Mouse (Mus musculus): ENCODE measurements around the gene 4930402F06Rik. TPM values are rescaled to one million over a fixed set of nuclear protein-coding genes. Genes with fewer than 3 reads are reported as not detected.
A peak's percentile ranks its signal among the peaks of the same experiment; 100 is the strongest.

Gene 4930402F06Rik
- polyA plus RNA-seq, 1 experiment: not detected

- Histone ChIP-seq H3K27ac (ENCODE audit: insufficient read depth, low read length) (no peak overlapping the region), H3K27me3 (ENCODE audit: control insufficient read depth, insufficient read depth, low read length) (no peaks in the 10 kb centered on the region), H3K4me1 (ENCODE audit: control insufficient read depth, insufficient read depth, insufficient read length) (peaks cover 6% of the 10 kb centered on the region; the same call in 1 of the 2 replicates), H3K36me3 (ENCODE audit: control insufficient read depth, insufficient read depth, low read length) (peaks cover 11% of the 10 kb centered on the region), H3K4me3 (ENCODE audit: extremely low read depth, insufficient read depth, insufficient read length) (no peak overlapping the region)
- 79% methylated on average over 6 of the region's 6 CpGs for WGBS
- no peak for DNase-seq (ENCODE audit: low read depth in 1 of 2, low spot score in 2 of 2)
- no peak for TF ChIP-seq CTCF (IDR thresholded peaks at IDR 0.05; ENCODE audit: extremely low read depth, insufficient read depth, insufficient read length, insufficient replicate concordance)
- TF ChIP-seq POLR2A (IDR thresholded peaks at IDR 0.05; ENCODE audit: low read depth, low read length): no peak
Observed at GRCm38 (mm10) chr2:35398184-35398828, 1.3 kb upstream of the 4930402F06Rik start.

GRCm38 (mm10) chr2:35397590-35398173 is 707 bp upstream of the 4930402F06Rik start:
- no peak overlapping the region for H3K4me3 ChIP-seq (ENCODE audit: extremely low read depth, insufficient read depth, insufficient read length)
- DNase-seq (ENCODE audit: low read depth in 1 of 2, low spot score in 2 of 2): peak; percentile 54 to 68
- peak; percentile 67; the same call in 1 of the 2 replicates for TF ChIP-seq CTCF (IDR thresholded peaks at IDR 0.05; ENCODE audit: extremely low read depth, insufficient read depth, insufficient read length, insufficient replicate concordance)
- TF ChIP-seq POLR2A (IDR thresholded peaks at IDR 0.05; ENCODE audit: low read depth, low read length): no peak
- WGBS: 39% methylated on average over 11 of the region's 11 CpGs
- H3K36me3 ChIP-seq (ENCODE audit: control insufficient read depth, insufficient read depth, low read length): peaks cover 11% of the 10 kb centered on the region
- H3K4me1 ChIP-seq (ENCODE audit: control insufficient read depth, insufficient read depth, insufficient read length): peaks cover 6% of the 10 kb centered on the region; the same call in 1 of the 2 replicates
- H3K27ac ChIP-seq (ENCODE audit: insufficient read depth, low read length): no peak overlapping the region
- no peaks in the 10 kb centered on the region for H3K27me3 ChIP-seq (ENCODE audit: control insufficient read depth, insufficient read depth, low read length)

- H3K4me1 ChIP-seq (ENCODE audit: control insufficient read depth, insufficient read depth, insufficient read length): no peaks in the 10 kb centered on the region
Observed at GRCm38 (mm10) chr2:35385441-35385871, 11.5 kb downstream of the 4930402F06Rik start.

GRCm38 (mm10) chr2:35379306-35379705 is 17.7 kb downstream of the 4930402F06Rik start:
- DNase-seq (ENCODE audit: low read depth in 1 of 2, low spot score in 2 of 2): no peak
- no peaks in the 10 kb centered on the region for H3K4me1 ChIP-seq (ENCODE audit: control insufficient read depth, insufficient read depth, insufficient read length)
- 88% methylated on average over 9 of the region's 9 CpGs for WGBS
- no peaks in the 10 kb centered on the region for H3K36me3 ChIP-seq (ENCODE audit: control insufficient read depth, insufficient read depth, low read length)
- H3K27me3 ChIP-seq (ENCODE audit: control insufficient read depth, insufficient read depth, low read length): no peaks in the 10 kb centered on the region
- TF ChIP-seq CTCF (IDR thresholded peaks at IDR 0.05; ENCODE audit: extremely low read depth, insufficient read depth, insufficient read length, insufficient replicate concordance): no peak
- no peak for TF ChIP-seq POLR2A (IDR thresholded peaks at IDR 0.05; ENCODE audit: low read depth, low read length)
- H3K4me3 ChIP-seq (ENCODE audit: extremely low read depth, insufficient read depth, insufficient read length): no peak overlapping the region
- H3K27ac ChIP-seq (ENCODE audit: insufficient read depth, low read length): no peak overlapping the region

More at GRCm38 (mm10) chr2:35385441-35385871, 11.5 kb downstream of the 4930402F06Rik start:
- no peaks in the 10 kb centered on the region for H3K36me3 ChIP-seq (ENCODE audit: control insufficient read depth, insufficient read depth, low read length)
- no peak overlapping the region for H3K27ac ChIP-seq (ENCODE audit: insufficient read depth, low read length)
- WGBS: 63% methylated on average over 9 of the region's 9 CpGs
- DNase-seq (ENCODE audit: low read depth in 1 of 2, low spot score in 2 of 2): no peak
- TF ChIP-seq CTCF (IDR thresholded peaks at IDR 0.05; ENCODE audit: extremely low read depth, insufficient read depth, insufficient read length, insufficient replicate concordance) (no peak), POLR2A (IDR thresholded peaks at IDR 0.05; ENCODE audit: low read depth, low read length) (no peak)
- H3K27me3 ChIP-seq (ENCODE audit: control insufficient read depth, insufficient read depth, low read length): no peaks in the 10 kb centered on the region
- H3K4me3 ChIP-seq (ENCODE audit: extremely low read depth, insufficient read depth, insufficient read length): no peak overlapping the region

GRCm38 (mm10) chr2:35377600-35377999 is 19.4 kb downstream of the 4930402F06Rik start:
- Histone ChIP-seq H3K27ac (ENCODE audit: insufficient read depth, low read length) (no peak overlapping the region), H3K27me3 (ENCODE audit: control insufficient read depth, insufficient read depth, low read length) (no peaks in the 10 kb centered on the region), H3K36me3 (ENCODE audit: control insufficient read depth, insufficient read depth, low read length) (no peaks in the 10 kb centered on the region), H3K4me1 (ENCODE audit: control insufficient read depth, insufficient read depth, insufficient read length) (no peaks in the 10 kb centered on the region), H3K4me3 (ENCODE audit: extremely low read depth, insufficient read depth, insufficient read length) (no peak overlapping the region)
- 28% methylated on average over 6 of the region's 6 CpGs for WGBS
- TF ChIP-seq CTCF (IDR thresholded peaks at IDR 0.05; ENCODE audit: extremely low read depth, insufficient read depth, insufficient read length, insufficient replicate concordance) (no peak), POLR2A (IDR thresholded peaks at IDR 0.05; ENCODE audit: low read depth, low read length) (no peak)
- no peak for DNase-seq (ENCODE audit: low read depth in 1 of 2, low spot score in 2 of 2)

GRCm38 (mm10) chr2:35373003-35373402 is 24.0 kb downstream of the 4930402F06Rik start:
- TF ChIP-seq CTCF (IDR thresholded peaks at IDR 0.05; ENCODE audit: extremely low read depth, insufficient read depth, insufficient read length, insufficient replicate concordance): peak; percentile 22; the same call in 1 of the 2 replicates
- TF ChIP-seq POLR2A (IDR thresholded peaks at IDR 0.05; ENCODE audit: low read depth, low read length): no peak
- Histone ChIP-seq H3K27me3 (ENCODE audit: control insufficient read depth, insufficient read depth, low read length) (no peaks in the 10 kb centered on the region), H3K4me3 (ENCODE audit: extremely low read depth, insufficient read depth, insufficient read length) (no peak overlapping the region), H3K36me3 (ENCODE audit: control insufficient read depth, insufficient read depth, low read length) (no peaks in the 10 kb centered on the region), H3K27ac (ENCODE audit: insufficient read depth, low read length) (no peak overlapping the region), H3K4me1 (ENCODE audit: control insufficient read depth, insufficient read depth, insufficient read length) (no peaks in the 10 kb centered on the region)
- DNase-seq (ENCODE audit: low read depth in 1 of 2, low spot score in 2 of 2): no peak
- 38% methylated on average over 3 of the region's 3 CpGs for WGBS

- Histone ChIP-seq H3K27ac (ENCODE audit: insufficient read depth, low read length) (no peak overlapping the region), H3K4me3 (ENCODE audit: extremely low read depth, insufficient read depth, insufficient read length) (no peak overlapping the region), H3K4me1 (ENCODE audit: control insufficient read depth, insufficient read depth, insufficient read length) (no peaks in the 10 kb centered on the region), H3K27me3 (ENCODE audit: control insufficient read depth, insufficient read depth, low read length) (no peaks in the 10 kb centered on the region), H3K36me3 (ENCODE audit: control insufficient read depth, insufficient read depth, low read length) (no peaks in the 10 kb centered on the region)
- TF ChIP-seq POLR2A (IDR thresholded peaks at IDR 0.05; ENCODE audit: low read depth, low read length) (no peak), CTCF (IDR thresholded peaks at IDR 0.05; ENCODE audit: extremely low read depth, insufficient read depth, insufficient read length, insufficient replicate concordance) (no peak)
- no peak for DNase-seq (ENCODE audit: low read depth in 1 of 2, low spot score in 2 of 2)
Observed at GRCm38 (mm10) chr2:35370686-35371085, 26.3 kb downstream of the 4930402F06Rik start.
